Mouse (Mus musculus) small intestine, adult 2 months (tissue): ENCODE data around the gene Nkx6-1.

Experiments used
- CTCF ChIP-seq: fragments of 200-500 bp; IDR thresholded peaks from 2 replicates; pipeline ENCODE4 v1.5.1; 2012; ENCODE audit warnings: low read depth, mild to moderate bottlenecking, control low read depth, inconsistent platforms, low read length, moderate library complexity, mixed read lengths; ENCODE audit not compliant: insufficient replicate concordance, insufficient read length; ENCODE audit errors: extremely low read depth
- POLR2A ChIP-seq: fragments of 200-500 bp; IDR thresholded peaks from 2 replicates; pipeline ENCODE4 v1.6.1; 2012; ENCODE audit warnings: low read depth, mild to moderate bottlenecking, control low read depth, inconsistent platforms, low read length, moderate library complexity

GRCm38 (mm10) chr5:101662485-101662884 lies 2.3 kb downstream of the Nkx6-1 start:
- TF ChIP-seq POLR2A (no peak), CTCF (no peak)
